Mouse (Mus musculus) small intestine, adult 2 months (tissue): ENCODE results near the gene Prdm15.

Source experiments
- CTCF ChIP-seq: fragments of 200-500 bp; IDR thresholded peaks from 2 replicates; pipeline ENCODE4 v1.5.1; 2012; ENCODE audit warnings: low read depth, mild to moderate bottlenecking, control low read depth, inconsistent platforms, low read length, moderate library complexity, mixed read lengths; ENCODE audit not compliant: insufficient replicate concordance, insufficient read length; ENCODE audit errors: extremely low read depth
- POLR2A ChIP-seq: fragments of 200-500 bp; IDR thresholded peaks from 2 replicates; pipeline ENCODE4 v1.6.1; 2012; ENCODE audit warnings: low read depth, mild to moderate bottlenecking, control low read depth, inconsistent platforms, low read length, moderate library complexity

DNA sequence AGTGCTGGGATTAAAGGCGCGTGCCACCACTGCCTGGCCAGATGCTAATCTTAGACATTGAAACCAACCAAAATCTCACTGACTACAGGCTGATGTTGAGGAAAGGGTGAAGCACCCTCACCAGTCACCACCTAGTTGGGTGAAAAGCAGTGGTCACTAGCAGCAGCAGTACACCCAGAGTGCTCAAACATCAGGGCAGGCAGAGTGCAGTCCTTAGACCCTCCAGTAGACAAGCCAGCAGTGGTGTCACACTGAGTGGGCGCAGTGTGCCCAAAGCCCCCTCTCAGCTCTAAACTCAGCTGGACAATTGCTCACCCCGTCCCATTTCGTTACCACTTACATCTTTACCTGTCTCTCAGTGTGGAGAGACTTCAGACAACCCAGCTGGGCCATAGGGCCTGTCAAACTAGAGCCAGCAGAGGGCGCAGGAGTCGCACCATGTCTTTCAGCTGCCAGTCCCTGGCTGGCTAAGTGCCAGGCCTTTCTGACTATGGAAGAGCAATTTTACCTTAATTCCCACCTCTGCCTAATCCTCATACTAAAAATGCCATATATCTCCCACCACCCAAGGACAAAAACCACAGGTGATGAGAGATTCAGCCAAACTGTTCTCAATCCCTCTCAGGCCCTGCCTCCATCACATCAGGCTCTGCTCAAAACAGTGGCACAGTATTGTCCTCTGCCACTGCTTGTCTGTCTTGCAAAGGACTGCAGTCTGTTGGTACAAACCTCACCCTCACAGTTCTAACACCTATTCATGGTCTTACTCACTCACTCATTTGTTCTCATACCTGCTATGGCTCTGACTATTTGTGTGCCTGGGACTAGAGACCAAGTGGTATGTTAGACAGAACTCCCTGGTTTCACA, 46.7 kb downstream of the Prdm15 start:
- TF ChIP-seq POLR2A = no peak
- TF ChIP-seq CTCF = peak; percentile 93
